Mouse (Mus musculus) embryonic facial prominence, embryonic 12.5 days (tissue): ENCODE measurements around the gene Lrrc4b. TPM values are rescaled to one million over a fixed set of nuclear protein-coding genes. Genes with fewer than 3 reads are reported as not detected.

ENCODE experiments used
- ATAC-seq: fragments of 200-750 bp; cut with Nextera tagmentation; 2 replicates; pipeline ENCODE4 v1.8.0; 2017; ENCODE audit not compliant: insufficient number of reproducible peaks, insufficient read depth, low FRiP score, low TSS enrichment
- H3K27ac ChIP-seq: fragments of 300-500 bp; sonication (generic); 2 replicates; pipeline ENCODE4 v1.5.1; 2016; ENCODE audit warnings: mild to moderate bottlenecking
- H3K27me3 ChIP-seq: fragments of 300-500 bp; sonication (generic); 2 replicates; pipeline ENCODE4 v1.6.1; 2016; ENCODE audit warnings: mild to moderate bottlenecking, moderate library complexity
- H3K36me3 ChIP-seq: fragments of 300-500 bp; sonication (generic); 2 replicates; pipeline ENCODE4 v1.6.1; 2016; ENCODE audit warnings: mild to moderate bottlenecking
- H3K4me1 ChIP-seq: fragments of 300-500 bp; sonication (generic); 2 replicates; pipeline ENCODE4 v1.6.1; 2016
- H3K4me2 ChIP-seq: fragments of 300-500 bp; sonication (generic); replicated peaks from 2 replicates; pipeline ENCODE4 v1.6.1; 2016; ENCODE audit warnings: mild to moderate bottlenecking, moderate library complexity
- H3K4me3 ChIP-seq: fragments of 300-500 bp; sonication (generic); 2 replicates; pipeline ENCODE4 v1.5.1; 2016; ENCODE audit warnings: mild to moderate bottlenecking
- H3K9ac ChIP-seq: fragments of 300-500 bp; sonication (generic); 2 replicates; pipeline ENCODE4 v1.6.1; 2016; ENCODE audit warnings: mild to moderate bottlenecking, moderate library complexity
- H3K9me3 ChIP-seq: fragments of 300-500 bp; sonication (generic); 2 replicates; pipeline ENCODE4 v1.6.1; 2016; ENCODE audit warnings: mild to moderate bottlenecking, moderate library complexity
- WGBS: fragments of 180-500 bp; shearing (Covaris S2); methylation state at CpG from one replicate; pipeline ENCODE4 v1.1.7; 2016; 5-methylcytosine and 5-hydroxymethylcytosine counted together
- polyA plus RNA-seq: library from polyadenylated mRNA; unstranded; fragments of >200 nt; fragmentation: Nextera tagmentation; extraction: Ambion mirVana; gene quantifications from 2 replicates; pipeline ENCODE4 v1.2.1, GENCODE M21; 2016

The Lrrc4b gene
- polyA plus RNA-seq, 1 experiment from 2014 or later, result 2.3 TPM

DNA sequence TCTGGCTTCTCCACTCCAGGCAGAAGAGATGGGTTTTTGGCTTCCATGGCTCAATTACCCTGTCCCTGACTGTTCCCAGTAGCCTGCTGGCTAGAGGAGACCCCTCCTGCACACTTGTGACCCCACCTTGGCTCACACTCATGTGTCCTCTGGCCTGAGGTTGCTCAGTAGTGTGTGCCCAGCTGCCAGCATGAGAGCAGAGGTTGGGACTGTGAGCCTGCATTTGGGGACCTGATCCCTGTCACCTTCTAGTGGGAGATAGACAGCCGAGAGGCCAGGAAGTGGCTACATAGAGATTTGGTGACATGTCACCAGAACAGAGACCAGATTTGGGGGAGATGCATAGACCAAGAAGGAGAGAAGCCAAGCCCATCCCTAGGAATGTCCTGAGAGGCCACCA, 8.4 kb downstream of the Lrrc4b start:
- Histone ChIP-seq H3K27ac (no peak overlapping the region), H3K9ac (no peak overlapping the region), H3K4me2 (no peak overlapping the region), H3K27me3 (peaks cover 53% of the 10 kb centered on the region), H3K36me3 (no peaks in the 10 kb centered on the region), H3K4me3 (no peak overlapping the region), H3K4me1 (0 out of 2 replicates have a peak, but pooled peaks cover under 1% of the 10 kb centered on the region), H3K9me3 (no peaks in the 10 kb centered on the region)
- 75% methylated on average over 1 of the region's 1 CpGs for WGBS
- no peak for ATAC-seq

DNA sequence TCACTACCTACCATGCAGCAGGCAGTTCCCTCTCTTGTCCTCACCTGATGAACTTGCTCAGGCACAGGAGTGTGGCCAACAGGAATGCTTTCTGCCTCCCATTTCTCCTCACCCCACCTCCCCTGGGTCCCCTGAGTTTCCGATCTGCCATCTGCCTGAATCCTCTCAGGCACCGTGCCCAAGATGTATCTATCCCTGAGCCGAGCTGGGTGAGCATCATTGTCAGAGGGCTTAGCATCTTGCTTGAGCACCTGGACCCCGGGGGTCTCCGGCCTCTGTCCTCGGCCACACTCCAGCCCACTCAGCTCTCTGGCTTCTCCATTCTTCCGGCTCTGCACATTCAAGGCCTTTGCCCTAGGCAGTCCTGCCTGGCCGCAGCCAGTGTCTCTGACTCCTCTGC, 9.1 kb downstream of the Lrrc4b start:
- no peaks in the 10 kb centered on the region for H3K36me3 ChIP-seq
- H3K4me1 ChIP-seq, result 0 out of 2 replicates have a peak, but pooled peaks cover 4% of the 10 kb centered on the region
- no peak for ATAC-seq
- no peak overlapping the region for H3K27ac ChIP-seq
- no peak overlapping the region for H3K4me3 ChIP-seq
- H3K4me2 ChIP-seq, result no peak overlapping the region
- WGBS, result 54% methylated on average over 8 of the region's 8 CpGs
- no peaks in the 10 kb centered on the region for H3K9me3 ChIP-seq
- peaks cover 55% of the 10 kb centered on the region for H3K27me3 ChIP-seq
- no peak overlapping the region for H3K9ac ChIP-seq

DNA sequence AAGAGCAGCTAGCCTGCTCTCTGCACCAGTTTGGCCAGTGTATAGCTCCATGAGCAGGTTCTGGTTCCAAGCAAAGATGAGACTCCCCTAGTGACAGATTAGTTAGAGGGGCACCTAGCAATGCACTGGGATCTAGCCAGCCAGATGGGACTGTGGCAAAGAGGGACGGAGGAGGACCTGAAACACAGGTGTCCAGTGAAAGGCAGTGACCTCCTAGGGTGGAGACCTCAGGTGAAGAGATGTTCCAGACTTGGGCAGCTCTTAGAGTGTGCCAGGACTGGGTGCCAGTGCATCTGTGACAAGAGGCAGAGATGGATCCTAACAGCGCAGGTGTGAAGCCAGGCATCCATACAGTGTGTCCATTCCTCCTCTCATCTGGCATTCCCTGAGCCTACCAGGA, 10.9 kb downstream of the Lrrc4b start:
- H3K4me2 ChIP-seq, result no peak overlapping the region
- no peak overlapping the region for H3K4me3 ChIP-seq
- no peak overlapping the region for H3K9ac ChIP-seq
- no peaks in the 10 kb centered on the region for H3K9me3 ChIP-seq
- peaks cover 67% of the 10 kb centered on the region for H3K27me3 ChIP-seq
- WGBS, result 66% methylated on average over 2 of the region's 2 CpGs
- no peak for ATAC-seq
- no peaks in the 10 kb centered on the region for H3K36me3 ChIP-seq
- H3K27ac ChIP-seq, result no peak overlapping the region
- peaks cover 11% of the 10 kb centered on the region; the same call in 1 of the 2 replicates for H3K4me1 ChIP-seq

DNA sequence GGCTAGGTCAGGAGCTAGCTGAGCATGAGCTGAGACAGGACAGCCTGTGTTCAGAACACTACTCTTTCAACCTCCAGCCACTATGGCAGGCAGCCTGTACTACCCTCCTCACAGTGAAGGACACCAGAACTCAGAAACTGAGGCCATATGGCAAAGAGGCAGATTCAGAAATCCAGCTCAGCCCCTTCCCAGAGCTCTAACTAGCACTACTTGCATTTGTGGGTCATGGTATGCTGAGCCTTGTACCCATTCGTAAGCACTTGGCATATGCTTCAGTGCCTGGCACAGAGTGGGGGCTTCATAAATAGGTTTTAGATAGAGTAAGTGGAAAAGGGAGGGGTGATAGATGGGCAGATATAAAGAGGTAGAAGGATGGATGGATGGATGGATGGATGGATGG, 11.7 kb downstream of the Lrrc4b start:
- 93% methylated on average over 1 of the region's 1 CpGs for WGBS
- no peaks in the 10 kb centered on the region for H3K36me3 ChIP-seq
- no peak overlapping the region for H3K4me2 ChIP-seq
- H3K4me3 ChIP-seq, result no peak overlapping the region
- no peaks in the 10 kb centered on the region for H3K9me3 ChIP-seq
- peaks cover 15% of the 10 kb centered on the region; the same call in 1 of the 2 replicates for H3K4me1 ChIP-seq
- H3K27me3 ChIP-seq, result peaks cover 74% of the 10 kb centered on the region
- H3K27ac ChIP-seq, result no peak overlapping the region
- ATAC-seq, result no peak
- H3K9ac ChIP-seq, result no peak overlapping the region

DNA sequence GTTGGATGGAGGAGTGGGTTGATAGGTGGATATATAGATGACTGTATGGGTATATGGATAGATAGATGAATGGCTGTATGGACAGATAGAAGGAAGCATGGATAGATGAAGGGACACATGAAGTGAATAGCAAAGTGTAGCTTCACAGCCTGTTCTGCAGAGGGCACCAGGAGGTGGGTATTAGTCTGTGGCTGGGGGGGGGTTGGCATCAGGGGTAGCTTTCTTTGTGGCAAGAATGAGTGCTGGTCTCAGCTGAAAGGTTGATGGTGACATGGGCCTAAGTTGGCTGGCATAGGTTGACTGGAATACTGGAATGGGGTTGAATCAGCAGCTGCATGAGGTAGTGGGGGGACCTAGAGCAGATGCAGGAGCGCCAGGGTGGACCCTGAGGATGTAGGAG, 12.4 kb downstream of the Lrrc4b start:
- H3K4me1 ChIP-seq, result peaks cover 15% of the 10 kb centered on the region; the same call in 1 of the 2 replicates
- no peak overlapping the region for H3K27ac ChIP-seq
- H3K4me3 ChIP-seq, result no peak overlapping the region
- peak overlapping the region; percentile 66 for H3K4me2 ChIP-seq
- no peak for ATAC-seq
- H3K36me3 ChIP-seq, result no peaks in the 10 kb centered on the region
- H3K27me3 ChIP-seq, result peaks cover 81% of the 10 kb centered on the region
- peak overlapping the region; percentile 59; the same call in 1 of the 2 replicates for H3K9ac ChIP-seq
- H3K9me3 ChIP-seq, result no peaks in the 10 kb centered on the region
- WGBS, result 7% methylated on average over 1 of the region's 1 CpGs

DNA sequence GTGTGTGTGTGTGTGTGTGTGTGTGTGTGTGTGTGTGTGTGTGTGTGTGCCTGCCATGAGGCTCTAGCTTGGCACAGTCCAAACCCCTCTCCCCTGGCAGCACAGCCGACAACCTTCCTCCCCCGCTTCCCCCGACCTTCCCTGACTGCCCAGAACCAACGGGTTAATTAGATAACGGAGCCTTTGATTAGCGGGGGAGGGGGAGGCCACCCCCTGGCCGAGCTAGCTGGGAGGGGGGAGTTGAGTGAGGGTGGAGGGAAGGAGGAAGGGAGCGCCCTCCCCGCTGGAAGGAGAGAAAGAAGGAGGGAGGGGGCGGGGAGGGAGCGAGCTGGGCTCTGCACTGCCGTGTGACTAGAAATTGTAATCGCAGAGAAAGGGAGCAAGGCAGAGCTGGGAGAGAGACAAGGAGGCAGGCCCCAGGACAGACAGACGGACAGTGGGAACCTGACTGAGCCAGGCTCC, 12.9 kb downstream of the Lrrc4b start:
- Histone ChIP-seq H3K9me3 (no peaks in the 10 kb centered on the region), H3K4me1 (peaks cover 15% of the 10 kb centered on the region; the same call in 1 of the 2 replicates), H3K27me3 (peaks cover 86% of the 10 kb centered on the region), H3K9ac (peak overlapping the region; percentile 59), H3K36me3 (no peaks in the 10 kb centered on the region), H3K4me2 (peak overlapping the region; percentile 66), H3K4me3 (peak overlapping the region; percentile 40), H3K27ac (0 out of 2 replicates have a peak overlapping the region, but pooled peaks have one; percentile 37)
- ATAC-seq, result no peak
- WGBS, result 0% methylated on average over 13 of the region's 14 CpGs

DNA sequence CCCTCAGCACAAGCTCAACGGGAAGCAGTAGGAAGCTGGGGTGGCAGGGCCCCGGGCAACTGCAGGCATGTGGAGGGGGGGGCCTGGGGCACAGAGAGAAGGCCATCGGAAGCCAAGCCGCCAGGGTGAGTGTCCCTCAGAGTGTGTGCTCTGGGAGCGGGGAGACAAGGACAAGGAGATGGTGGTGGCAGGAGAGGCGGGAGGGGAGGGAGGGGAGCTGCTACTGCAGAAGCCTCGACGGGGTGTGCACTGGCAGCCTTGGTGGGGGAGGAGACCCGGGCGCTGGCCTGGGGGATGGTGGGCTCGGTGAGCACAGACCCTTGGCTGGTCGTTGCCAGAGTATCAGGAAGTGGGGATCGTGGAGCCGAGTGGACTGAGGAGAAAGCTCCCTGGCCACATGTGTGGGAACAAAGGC, 13.6 kb downstream of the Lrrc4b start:
- WGBS, result under 1% methylated on average over 14 of the region's 14 CpGs
- H3K4me2 ChIP-seq, result peak overlapping the region; percentile 66
- H3K4me3 ChIP-seq, result peak overlapping the region; percentile 40
- no peaks in the 10 kb centered on the region for H3K9me3 ChIP-seq
- ATAC-seq, result peak; percentile 37; the same call in 1 of the 2 replicates
- H3K4me1 ChIP-seq, result peaks cover 15% of the 10 kb centered on the region; the same call in 1 of the 2 replicates
- peak overlapping the region; percentile 59 for H3K9ac ChIP-seq
- peaks cover 86% of the 10 kb centered on the region for H3K27me3 ChIP-seq
- 0 out of 2 replicates have a peak overlapping the region, but pooled peaks have one; percentile 37 for H3K27ac ChIP-seq
- H3K36me3 ChIP-seq, result no peaks in the 10 kb centered on the region

DNA sequence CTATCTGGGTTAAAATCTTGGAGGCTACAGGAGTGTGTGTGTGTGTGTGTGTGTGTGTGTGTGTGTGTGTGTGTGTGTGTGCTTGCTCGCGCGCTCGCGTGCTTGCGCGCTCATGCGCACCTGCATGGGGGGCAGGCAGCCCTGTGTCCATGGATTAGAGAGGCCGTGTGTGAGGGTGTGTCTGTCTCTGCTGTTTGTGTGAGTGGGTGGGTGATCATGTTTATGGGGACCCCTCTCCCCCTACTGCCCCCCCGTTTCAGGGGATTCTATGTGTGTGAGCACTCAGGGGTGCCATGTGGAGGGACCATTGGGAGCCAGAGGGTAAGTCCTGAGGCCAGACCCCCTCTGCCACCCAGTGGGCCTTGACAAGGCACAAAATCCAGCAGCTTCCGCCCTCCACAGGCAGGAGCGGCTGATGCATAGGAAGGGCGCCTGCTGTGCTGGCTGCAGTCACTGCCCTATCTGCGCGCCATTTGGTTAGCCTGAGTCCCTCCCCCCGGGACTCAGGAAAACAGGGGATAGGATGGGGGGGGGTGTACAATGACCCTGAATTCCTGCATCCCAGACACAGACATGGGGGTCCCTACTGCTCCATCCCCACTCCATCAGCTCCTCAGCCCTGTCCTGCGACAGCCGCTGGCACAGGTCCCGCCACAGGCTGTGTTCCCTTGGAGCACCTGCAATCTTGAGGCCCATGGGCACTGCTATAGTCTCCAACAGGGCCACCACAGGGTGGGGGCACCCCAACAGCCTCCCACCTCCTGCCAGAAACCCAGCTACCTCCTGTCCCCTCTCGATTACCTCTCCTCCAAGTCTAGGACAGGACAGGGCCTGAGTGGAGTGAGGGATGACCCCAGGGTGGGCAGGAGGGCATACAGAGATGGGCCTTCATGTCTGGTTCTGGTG, 14.7 kb downstream of the Lrrc4b start:
- Histone ChIP-seq H3K27ac (no peak overlapping the region), H3K4me1 (peaks cover 15% of the 10 kb centered on the region; the same call in 1 of the 2 replicates), H3K4me2 (peak overlapping the region; percentile 66), H3K9ac (peak overlapping the region; percentile 59), H3K36me3 (no peaks in the 10 kb centered on the region), H3K9me3 (no peaks in the 10 kb centered on the region), H3K4me3 (peak overlapping the region; percentile 40), H3K27me3 (peaks cover 76% of the 10 kb centered on the region)
- WGBS, result 14% methylated on average over 20 of the region's 20 CpGs
- ATAC-seq, result no peak

DNA sequence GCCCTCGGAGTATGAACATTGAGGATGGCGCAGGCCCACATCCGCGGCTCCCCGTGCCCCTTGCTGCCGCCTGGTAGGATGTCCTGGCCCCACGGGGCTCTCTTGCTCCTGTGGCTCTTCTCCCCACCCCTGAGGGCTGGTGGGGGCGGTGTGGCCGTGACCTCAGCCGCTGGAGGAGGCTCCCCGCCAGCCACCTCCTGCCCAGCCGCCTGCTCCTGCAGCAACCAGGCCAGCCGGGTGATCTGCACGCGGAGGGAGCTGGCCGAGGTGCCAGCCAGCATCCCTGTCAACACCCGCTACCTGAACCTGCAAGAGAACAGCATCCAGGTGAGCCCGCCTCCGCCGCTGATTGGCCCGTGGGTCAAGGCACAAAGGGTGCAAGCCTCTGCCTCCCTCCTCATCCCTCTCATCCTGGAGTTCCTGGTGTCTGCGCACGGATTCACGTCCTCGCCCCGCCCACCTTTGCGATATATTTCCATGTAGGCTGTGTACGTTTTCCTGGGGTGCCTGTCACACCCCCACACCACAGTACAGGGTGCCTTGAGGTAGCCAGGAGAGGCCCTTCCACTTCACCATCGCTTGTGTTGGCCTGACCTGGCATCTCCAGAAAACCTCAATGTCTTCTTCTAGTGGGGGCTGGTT, 16.2 kb downstream of the Lrrc4b start:
- no peak overlapping the region for H3K27ac ChIP-seq
- no peak overlapping the region; the same call in 1 of the 2 replicates for H3K9ac ChIP-seq
- peaks cover 15% of the 10 kb centered on the region; the same call in 1 of the 2 replicates for H3K4me1 ChIP-seq
- no peaks in the 10 kb centered on the region for H3K36me3 ChIP-seq
- no peak overlapping the region for H3K4me3 ChIP-seq
- no peaks in the 10 kb centered on the region for H3K9me3 ChIP-seq
- H3K4me2 ChIP-seq, result no peak overlapping the region
- 16% methylated on average over 29 of the region's 29 CpGs for WGBS
- no peak for ATAC-seq
- peaks cover 70% of the 10 kb centered on the region for H3K27me3 ChIP-seq

DNA sequence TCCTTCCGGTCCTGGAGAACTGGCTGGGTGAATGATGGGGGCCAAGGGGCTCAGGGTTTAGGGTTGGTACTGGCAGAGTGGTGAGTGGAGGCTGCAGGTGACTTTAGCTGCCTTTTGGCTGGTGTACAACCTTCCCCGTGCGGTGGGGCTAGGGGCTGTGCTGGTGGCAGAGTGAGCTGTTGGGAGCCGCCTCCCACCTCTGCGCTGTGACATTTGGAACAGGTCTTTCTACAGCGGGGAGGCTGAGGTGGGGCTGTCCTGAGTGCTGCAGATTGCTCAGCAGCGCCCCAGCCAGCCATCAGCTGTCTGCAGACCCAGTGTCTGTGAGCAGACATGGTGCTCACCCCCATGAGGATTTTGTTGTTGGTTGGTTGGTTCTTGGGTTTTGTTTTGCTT, 16.7 kb downstream of the Lrrc4b start:
- Histone ChIP-seq H3K4me2 (no peak overlapping the region), H3K4me1 (peaks cover 15% of the 10 kb centered on the region; the same call in 1 of the 2 replicates), H3K4me3 (no peak overlapping the region), H3K27ac (no peak overlapping the region), H3K9me3 (no peaks in the 10 kb centered on the region), H3K27me3 (peaks cover 65% of the 10 kb centered on the region), H3K9ac (peak overlapping the region; percentile 15; the same call in 1 of the 2 replicates), H3K36me3 (no peaks in the 10 kb centered on the region)
- ATAC-seq, result no peak
- WGBS, result 30% methylated on average over 7 of the region's 7 CpGs

DNA sequence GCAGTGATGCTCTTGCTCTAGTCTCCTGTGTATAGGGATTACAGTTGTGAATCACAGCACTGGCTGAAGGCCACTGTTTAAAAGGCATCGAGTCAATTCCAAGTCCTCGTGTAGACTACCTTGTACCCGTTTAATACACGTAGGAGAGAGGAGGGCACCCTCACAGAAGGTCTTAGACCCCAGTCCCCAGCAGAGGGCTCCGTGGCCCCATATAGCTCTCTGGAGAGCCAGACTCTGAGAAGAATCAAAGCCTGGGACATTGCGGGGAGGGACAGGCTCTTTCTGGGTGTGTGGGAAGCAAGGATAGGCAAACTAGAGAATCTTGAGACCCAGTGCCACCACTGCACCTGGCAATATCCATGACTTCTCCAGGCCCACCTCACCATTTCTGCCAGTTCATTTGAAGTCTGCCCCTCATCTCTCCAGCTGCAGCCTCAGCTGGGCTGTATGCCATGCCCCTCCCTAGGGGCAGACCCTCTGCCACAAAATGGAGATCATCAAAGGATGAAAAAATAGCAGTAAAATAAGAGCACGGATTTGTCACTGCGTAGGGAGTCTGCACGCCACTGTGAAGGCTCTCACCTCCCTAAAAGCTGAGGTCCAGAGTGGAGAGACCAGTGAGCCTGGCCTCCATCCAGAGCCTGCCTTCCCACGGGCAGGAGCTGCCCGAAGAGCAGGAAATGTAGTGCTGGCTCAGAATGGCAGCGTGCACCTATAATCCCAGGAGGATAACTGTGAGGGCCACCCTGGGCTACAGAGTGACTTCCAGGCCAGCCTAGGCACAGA, 17.4 kb downstream of the Lrrc4b start:
- Histone ChIP-seq H3K4me2 (no peak overlapping the region), H3K36me3 (no peaks in the 10 kb centered on the region), H3K27me3 (peaks cover 57% of the 10 kb centered on the region), H3K4me1 (peaks cover 15% of the 10 kb centered on the region; the same call in 1 of the 2 replicates), H3K9me3 (no peaks in the 10 kb centered on the region), H3K4me3 (no peak overlapping the region), H3K27ac (no peak overlapping the region), H3K9ac (no peak overlapping the region)
- no peak for ATAC-seq
- 59% methylated on average over 12 of the region's 12 CpGs for WGBS
